Mouse (Mus musculus) macrophage (primary cell): Measurements from ENCODE around the gene C1ql2. TPM values are rescaled to one million over a fixed set of nuclear protein-coding genes. Genes with fewer than 3 reads are reported as not detected.

ENCODE experiments used
- H3K27ac ChIP-seq: fragments of 350-480 bp; formaldehyde crosslinking; 2 replicates; pipeline ENCODE4 v1.9.0; 2021
- H3K36me3 ChIP-seq: fragments of 350-480 bp; formaldehyde crosslinking; 2 replicates; pipeline ENCODE4 v1.9.0; 2021; ENCODE audit errors: inconsistent target
- H3K4me3 ChIP-seq: fragments of 350-480 bp; formaldehyde crosslinking; 2 replicates; pipeline ENCODE4 v1.9.0; 2021; ENCODE audit errors: inconsistent target
- H3K79me2 ChIP-seq: fragments of 350-480 bp; formaldehyde crosslinking; 2 replicates; pipeline ENCODE4 v1.9.0; 2021; ENCODE audit errors: inconsistent target
- WGBS: methylation state at CpG from one replicate; pipeline ENCODE4 v1.1.7; 2026; ENCODE audit warnings: inconsistent platforms; ENCODE audit not compliant: missing documents; 5-methylcytosine and 5-hydroxymethylcytosine counted together
- polyA plus RNA-seq: library from polyadenylated mRNA; stranded (reverse); fragments of 250-400 nt; gene quantifications from 3 replicates; pipeline ENCODE4 v1.2.4, GENCODE M21; 2018; ENCODE audit warnings: inconsistent platforms
- total RNA-seq, 78 experiments: library from RNA; depleted of rRNA; stranded (reverse); fragments of 250-400 nt; gene quantifications; 1 replicate in 9 of 78; 2 replicates in 24 of 78; 3 replicates in 43 of 78; 4 replicates in 2 of 78; pipeline ENCODE4 v1.2.4; 2018; ENCODE audit warnings: inconsistent platforms in 56 of 78

Gene C1ql2
- not detected for total RNA-seq (2018; cell fraction: chromatin; rRNA removed)
- not detected for total RNA-seq (2018; cell fraction: cytosol; rRNA removed)
- total RNA-seq (2018; cell fraction: nucleus; rRNA removed) = not detected
- not detected in 3 replicates for polyA plus RNA-seq

DNA sequence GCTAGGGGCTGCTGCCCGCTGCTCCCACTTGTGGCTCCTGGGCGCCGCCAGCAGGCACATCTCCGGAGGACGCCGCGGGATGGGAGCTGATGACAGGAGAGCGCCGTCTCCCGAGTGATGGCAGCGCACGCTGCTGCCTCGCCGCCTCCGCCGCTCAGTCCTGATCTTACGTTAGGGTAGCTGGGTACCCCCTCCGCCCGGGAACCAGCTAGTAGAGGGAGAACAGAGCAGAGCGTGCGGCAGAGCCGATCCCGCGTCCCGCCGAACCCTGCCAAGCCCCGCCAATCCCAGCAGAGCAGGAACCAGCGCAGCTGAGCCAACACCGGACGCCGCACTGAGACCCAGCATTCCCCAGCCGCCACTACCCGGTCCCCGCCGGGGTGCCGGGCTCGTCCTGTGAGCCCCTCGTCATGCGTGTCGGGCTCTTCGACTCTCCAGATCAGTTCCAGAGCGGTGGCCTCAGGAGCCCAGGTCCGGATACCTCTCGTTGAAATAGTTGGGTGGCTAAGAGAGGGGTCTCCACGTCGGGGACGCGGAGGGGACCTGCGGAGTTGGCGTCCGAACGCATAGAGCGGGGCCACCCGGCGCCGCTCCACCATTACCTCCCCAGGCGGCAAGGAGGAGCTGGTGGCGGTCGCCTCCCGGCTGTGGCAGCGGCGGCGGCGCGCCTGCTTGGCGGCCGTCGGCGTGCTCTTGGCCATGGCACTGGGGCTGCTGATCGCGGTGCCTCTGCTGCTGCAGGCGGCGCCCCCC is at the start of gene C1ql2:
Gene C1ql2, plus strand, starts transcription at position 164 of the 753 bp plus-strand sequence.
- H3K27ac ChIP-seq = no peak within 1 kb of the TSS
- no peak within 1 kb of the TSS for H3K4me3 ChIP-seq
- H3K79me2 ChIP-seq = no peaks in the 10 kb centered on the region
- WGBS = 4% methylated on average over 54 of the region's 73 CpGs
- H3K36me3 ChIP-seq = no peaks in the 10 kb centered on the region

DNA sequence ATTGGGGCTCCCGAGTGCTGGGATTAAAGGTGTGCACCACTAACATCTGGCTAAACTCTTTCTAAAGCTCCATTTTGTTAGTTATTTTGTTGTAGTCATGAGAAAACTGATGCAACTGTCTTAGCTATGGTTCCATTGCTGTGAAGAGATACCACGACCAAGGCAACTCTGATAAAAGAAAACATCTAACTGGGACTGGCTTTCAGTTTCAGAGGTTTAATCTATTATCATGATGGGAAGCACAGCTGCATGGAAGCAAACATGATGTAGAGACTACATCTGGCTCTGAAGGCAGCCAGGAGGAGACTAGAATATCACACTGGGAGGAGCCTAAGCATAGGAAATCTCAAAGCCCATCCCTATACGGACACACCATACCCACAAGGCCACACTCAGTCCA is 48.7 kb upstream of the C1ql2 start:
- Histone ChIP-seq H3K79me2 (no peaks in the 10 kb centered on the region), H3K4me3 (no peak overlapping the region), H3K27ac (no peak overlapping the region), H3K36me3 (no peaks in the 10 kb centered on the region)
- 89% methylated on average over 3 of the region's 3 CpGs for WGBS

- Histone ChIP-seq H3K27ac (peak overlapping the region; percentile 62), H3K4me3 (no peak overlapping the region; the same call in 1 of the 2 replicates), H3K36me3 (no peaks in the 10 kb centered on the region), H3K79me2 (no peaks in the 10 kb centered on the region)
- 15% methylated on average over 1 of the region's 1 CpGs for WGBS
Measured at GRCm38 (mm10) chr1:120293803-120294202, 46.6 kb upstream of the C1ql2 start.

GRCm38 (mm10) chr1:120296936-120297335 is 43.4 kb upstream of the C1ql2 start:
- WGBS = 94% methylated on average over 2 of the region's 2 CpGs
- no peak overlapping the region for H3K4me3 ChIP-seq
- no peaks in the 10 kb centered on the region for H3K36me3 ChIP-seq
- no peak overlapping the region for H3K27ac ChIP-seq
- no peaks in the 10 kb centered on the region for H3K79me2 ChIP-seq

DNA sequence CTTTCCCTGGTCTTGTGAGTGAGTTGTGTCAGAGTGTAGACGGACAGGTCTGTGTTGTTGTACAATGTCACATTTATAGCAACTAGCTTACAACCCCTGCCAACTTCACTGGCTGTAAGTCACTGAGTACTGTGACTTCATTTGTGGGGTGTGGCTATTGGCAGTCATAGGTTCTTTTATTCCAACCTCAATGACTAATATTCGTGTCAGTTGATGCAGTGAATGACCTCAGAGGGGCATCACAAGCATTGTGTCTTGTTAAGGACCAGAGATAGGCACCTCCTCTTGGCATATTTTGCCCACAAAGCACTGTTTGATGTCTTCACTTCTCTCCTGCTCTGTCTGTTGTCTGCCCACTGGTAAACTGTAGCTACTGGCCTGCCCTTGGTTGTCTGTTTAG is 34.6 kb upstream of the C1ql2 start:
- Histone ChIP-seq H3K27ac (no peak overlapping the region), H3K4me3 (no peak overlapping the region), H3K36me3 (no peaks in the 10 kb centered on the region), H3K79me2 (no peaks in the 10 kb centered on the region)
- 45% methylated on average over 2 of the region's 2 CpGs for WGBS

DNA sequence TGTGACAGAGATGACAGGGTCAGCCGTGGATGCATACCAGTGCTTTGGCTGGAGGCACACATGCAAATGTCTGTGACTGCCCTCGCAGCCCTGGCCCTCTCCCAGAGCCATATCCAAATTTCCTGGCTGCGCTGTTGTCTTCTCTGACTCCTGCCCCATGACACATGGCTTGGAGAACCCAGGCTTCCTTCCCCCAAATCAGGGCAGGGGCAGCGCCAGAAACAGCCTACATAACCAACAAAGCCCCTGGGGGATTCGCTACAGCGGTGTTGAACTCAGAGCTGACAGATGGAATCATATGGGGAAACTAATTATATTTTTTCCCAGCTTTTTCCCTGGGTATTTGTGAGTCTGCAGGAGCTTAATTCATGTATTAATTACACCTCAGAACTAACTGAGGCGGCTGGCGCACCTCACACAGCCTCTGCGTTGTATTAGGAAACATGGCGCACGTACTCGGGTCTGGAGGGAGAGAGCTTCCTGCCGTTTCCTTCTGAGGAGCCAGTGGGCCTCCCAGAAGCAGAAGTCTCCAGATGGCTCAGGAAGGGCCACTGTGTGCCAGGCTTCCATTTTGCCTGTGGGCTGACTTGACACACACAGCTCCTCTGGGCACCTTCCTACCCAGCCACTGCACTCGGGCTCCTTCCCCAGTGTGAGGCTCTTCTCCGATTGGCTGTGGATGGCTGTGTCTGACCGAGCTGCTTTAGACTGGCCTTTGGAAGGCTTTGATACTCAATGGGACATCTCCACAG is 18.9 kb upstream of the C1ql2 start:
- Histone ChIP-seq H3K79me2 (no peaks in the 10 kb centered on the region), H3K36me3 (no peaks in the 10 kb centered on the region), H3K4me3 (no peak overlapping the region), H3K27ac (no peak overlapping the region)
- WGBS = 77% methylated on average over 16 of the region's 16 CpGs

DNA sequence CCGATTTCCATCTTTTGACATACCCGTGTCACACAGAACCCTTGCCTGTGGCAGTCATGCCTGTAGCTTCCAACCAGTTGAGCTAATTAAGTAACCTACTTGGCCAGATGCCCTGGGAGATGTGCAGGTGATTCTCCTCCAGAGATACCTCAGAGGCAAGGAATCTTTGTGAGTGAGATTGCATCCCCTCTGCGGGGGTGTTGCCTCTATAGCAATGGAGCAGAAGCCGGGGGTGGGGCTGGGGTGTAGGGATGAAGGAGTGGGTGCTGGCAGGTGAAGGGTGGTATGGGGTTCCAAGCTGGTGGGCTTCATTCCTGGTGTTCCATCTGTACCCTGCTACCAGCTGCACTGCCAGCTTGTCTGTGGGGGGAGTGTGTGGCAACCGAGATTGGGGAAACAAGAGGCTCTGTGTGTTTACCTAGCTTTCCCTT is 17.2 kb upstream of the C1ql2 start:
- WGBS = 97% methylated on average over 5 of the region's 5 CpGs
- no peaks in the 10 kb centered on the region for H3K36me3 ChIP-seq
- H3K4me3 ChIP-seq = no peak overlapping the region

GRCm38 (mm10) chr1:120327714-120328113 is 12.7 kb upstream of the C1ql2 start:
- 18% methylated on average over 6 of the region's 6 CpGs for WGBS
- Histone ChIP-seq H3K4me3 (no peak overlapping the region), H3K27ac (no peak overlapping the region), H3K79me2 (no peaks in the 10 kb centered on the region), H3K36me3 (no peaks in the 10 kb centered on the region)

More for the DNA sequence above, 17.2 kb upstream of the C1ql2 start:
- Histone ChIP-seq H3K79me2 (no peaks in the 10 kb centered on the region), H3K27ac (no peak overlapping the region)

GRCm38 (mm10) chr1:120328212-120328611 is 12.2 kb upstream of the C1ql2 start:
- Histone ChIP-seq H3K4me3 (no peak overlapping the region), H3K27ac (no peak overlapping the region), H3K79me2 (no peaks in the 10 kb centered on the region), H3K36me3 (no peaks in the 10 kb centered on the region)
- 87% methylated on average over 1 of the region's 1 CpGs for WGBS

DNA sequence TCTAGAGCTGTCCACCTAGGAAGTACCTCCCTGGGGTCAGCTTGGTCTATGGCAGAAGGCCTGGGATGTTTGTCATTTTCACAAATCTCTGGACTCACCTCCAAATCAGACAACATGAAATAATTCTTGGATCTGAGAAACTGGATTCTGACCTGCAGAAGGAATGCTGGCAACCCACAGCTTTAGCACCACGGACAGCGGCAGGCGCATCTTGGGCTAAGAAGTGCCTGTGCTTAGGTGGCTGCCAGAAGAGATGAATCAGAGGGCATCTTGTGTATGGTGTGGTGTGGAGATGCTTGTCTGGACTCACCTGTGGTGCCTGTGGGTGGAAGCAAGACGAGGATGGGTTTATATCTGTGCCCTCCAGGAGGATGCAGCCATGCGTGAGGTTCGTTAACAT is 8.5 kb upstream of the C1ql2 start:
- H3K4me3 ChIP-seq = no peak overlapping the region

GRCm38 (mm10) chr1:120337970-120338369 is 2.4 kb upstream of the C1ql2 start:
- Histone ChIP-seq H3K79me2 (no peaks in the 10 kb centered on the region), H3K4me3 (no peak overlapping the region), H3K36me3 (no peaks in the 10 kb centered on the region), H3K27ac (no peak overlapping the region)
- WGBS = 40% methylated on average over 7 of the region's 7 CpGs

More for the DNA sequence above, 8.5 kb upstream of the C1ql2 start:
- no peaks in the 10 kb centered on the region for H3K36me3 ChIP-seq
- 41% methylated on average over 6 of the region's 6 CpGs for WGBS
- no peaks in the 10 kb centered on the region for H3K79me2 ChIP-seq
- H3K27ac ChIP-seq = no peak overlapping the region

DNA sequence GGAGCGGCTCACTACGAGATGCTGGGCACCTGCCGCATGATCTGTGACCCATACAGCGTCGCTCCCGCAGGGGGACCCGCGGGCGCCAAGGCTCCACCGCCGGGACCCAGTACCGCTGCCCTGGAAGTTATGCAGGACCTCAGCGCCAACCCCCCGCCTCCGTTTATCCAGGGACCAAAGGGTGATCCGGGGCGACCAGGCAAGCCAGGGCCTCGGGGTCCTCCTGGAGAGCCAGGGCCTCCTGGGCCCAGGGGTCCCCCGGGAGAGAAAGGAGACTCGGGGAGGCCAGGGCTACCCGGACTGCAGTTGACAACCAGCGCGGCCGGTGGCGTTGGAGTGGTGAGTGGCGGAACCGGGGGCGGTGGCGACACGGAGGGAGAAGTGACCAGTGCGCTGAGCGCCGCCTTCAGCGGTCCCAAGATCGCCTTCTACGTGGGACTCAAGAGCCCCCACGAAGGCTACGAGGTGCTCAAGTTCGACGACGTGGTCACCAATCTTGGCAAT is 842 bp downstream of the C1ql2 start:
- Histone ChIP-seq H3K79me2 (no peaks in the 10 kb centered on the region), H3K4me3 (no peak overlapping the region), H3K27ac (no peak overlapping the region), H3K36me3 (no peaks in the 10 kb centered on the region)
- 3% methylated on average over 40 of the region's 41 CpGs for WGBS

DNA sequence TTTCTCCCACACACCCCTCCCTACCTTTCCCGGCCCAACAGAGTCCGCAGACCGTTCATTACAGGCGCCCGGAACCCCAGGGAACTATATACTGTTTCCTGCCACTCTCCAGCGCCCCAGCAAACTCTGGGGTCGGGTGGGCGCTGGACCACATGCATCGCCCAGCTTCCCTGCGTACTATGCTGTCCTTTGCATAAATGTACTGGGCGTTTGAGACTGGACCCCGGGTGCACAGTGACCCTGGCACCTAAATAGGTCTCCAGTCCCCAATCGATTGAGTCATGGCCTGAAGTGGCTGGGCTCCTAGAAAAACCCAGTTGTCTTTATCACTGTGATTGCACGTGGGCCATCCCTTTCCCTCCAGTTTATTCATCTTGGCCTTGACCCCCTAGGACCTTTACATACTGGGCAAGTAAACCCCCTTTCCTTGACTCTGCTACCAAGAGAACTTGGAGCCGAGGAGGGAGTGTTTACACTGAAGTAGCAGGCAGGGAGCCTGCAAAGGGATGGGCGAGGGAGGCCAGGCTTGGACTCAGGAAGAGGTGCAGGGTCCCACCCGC is 1.5 kb downstream of the C1ql2 start:
- Histone ChIP-seq H3K79me2 (no peaks in the 10 kb centered on the region), H3K36me3 (no peaks in the 10 kb centered on the region), H3K27ac (no peak overlapping the region), H3K4me3 (no peak overlapping the region)
- 6% methylated on average over 17 of the region's 17 CpGs for WGBS

DNA sequence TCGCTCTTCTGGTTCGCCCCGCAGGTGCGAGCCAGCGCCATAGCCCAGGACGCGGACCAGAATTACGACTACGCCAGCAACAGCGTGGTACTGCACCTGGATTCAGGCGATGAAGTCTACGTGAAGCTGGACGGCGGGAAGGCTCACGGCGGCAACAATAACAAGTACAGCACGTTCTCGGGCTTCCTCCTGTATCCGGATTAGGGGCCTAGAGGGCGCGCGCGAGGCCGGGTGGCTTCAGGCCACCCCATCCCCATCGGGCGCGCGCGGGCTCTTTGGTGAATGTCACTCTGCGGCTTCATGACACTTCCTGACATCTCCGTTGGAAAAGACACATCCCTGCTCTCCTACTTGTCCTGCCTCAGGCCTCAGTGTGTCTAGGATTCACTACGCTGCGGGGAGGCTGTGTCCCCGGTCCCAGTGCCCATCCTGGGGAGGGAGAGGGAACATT is 2.0 kb downstream of the C1ql2 start:
- Histone ChIP-seq H3K27ac (no peak overlapping the region), H3K4me3 (no peak overlapping the region), H3K79me2 (no peaks in the 10 kb centered on the region), H3K36me3 (no peaks in the 10 kb centered on the region)
- WGBS = 3% methylated on average over 33 of the region's 34 CpGs
